Mouse (Mus musculus) kidney, adult 2 months (tissue): Measurements from ENCODE around the gene Ltbp1. TPM values are rescaled to one million over a fixed set of nuclear protein-coding genes. Genes with fewer than 3 reads are reported as not detected.

Experiments used
- DNase-seq: peaks from one replicate; pipeline ENCODE4 v3.0.0; 2021
- H3K27ac ChIP-seq: fragments of 200-500 bp; 2 replicates; pipeline ENCODE4 v1.5.1; 2012; ENCODE audit warnings: low read depth, low read length, control low read depth, inconsistent platforms; ENCODE audit not compliant: insufficient read depth
- H3K27me3 ChIP-seq: fragments of 200-500 bp; replicated peaks from 2 replicates; pipeline ENCODE4 v1.6.1; 2012; ENCODE audit warnings: mild to moderate bottlenecking, moderate library complexity, low read length, inconsistent platforms; ENCODE audit not compliant: control insufficient read depth, insufficient read depth
- H3K36me3 ChIP-seq: fragments of 200-500 bp; 2 replicates; pipeline ENCODE4 v1.6.1; 2012; ENCODE audit warnings: mild to moderate bottlenecking, moderate library complexity, low read length, inconsistent platforms; ENCODE audit not compliant: control insufficient read depth, insufficient read depth
- H3K4me1 ChIP-seq: fragments of 200-500 bp; 2 replicates; pipeline ENCODE4 v1.6.1; 2011; ENCODE audit warnings: low read length; ENCODE audit not compliant: control insufficient read depth, insufficient read depth
- H3K4me3 ChIP-seq: fragments of 200-500 bp; 2 replicates; pipeline ENCODE4 v1.5.1; 2011; ENCODE audit warnings: mild to moderate bottlenecking, low read depth, low read length, control low read depth; ENCODE audit not compliant: insufficient read depth
- CTCF ChIP-seq: fragments of 200-500 bp; conservative IDR thresholded peaks from 2 replicates; pipeline ENCODE4 v1.5.1; 2011; ENCODE audit warnings: low read depth, mild to moderate bottlenecking, control low read depth, low read length, moderate library complexity, mixed read lengths; ENCODE audit not compliant: insufficient read depth, insufficient read length
- POLR2A ChIP-seq: fragments of 200-500 bp; IDR thresholded peaks from one replicate; pipeline ENCODE4 v1.6.1; 2011; ENCODE audit warnings: low read depth, low read length, control low read depth
- WGBS: fragments of 180-500 bp; shearing (Covaris S2); methylation state at CpG from one replicate; pipeline ENCODE4 v1.1.7; 2018; 5-methylcytosine and 5-hydroxymethylcytosine counted together
- polyA plus RNA-seq: library from polyadenylated mRNA; depleted of rRNA; stranded (reverse); fragments of >200 nt; gene quantifications from 2 replicates; pipeline ENCODE4 v1.2.3, GENCODE M21; 2012

Gene Ltbp1
- polyA plus RNA-seq, 1 experiment = 10.2 TPM

- H3K4me3 ChIP-seq = no peak overlapping the region
- H3K27ac ChIP-seq = no peak overlapping the region
- no peak for TF ChIP-seq POLR2A
- no peak for TF ChIP-seq CTCF
- no peaks in the 10 kb centered on the region; the same call in 1 of the 2 replicates for H3K27me3 ChIP-seq
- H3K4me1 ChIP-seq = no peaks in the 10 kb centered on the region
- DNase-seq = no peak
- H3K36me3 ChIP-seq = no peaks in the 10 kb centered on the region
- 95% methylated on average over 6 of the region's 6 CpGs for WGBS
Observed at GRCm38 (mm10) chr17:75332289-75332688, 326.9 kb downstream of the Ltbp1 start.

GRCm38 (mm10) chr17:75333011-75333410 is 327.6 kb downstream of the Ltbp1 start:
- Histone ChIP-seq H3K4me3 (no peak overlapping the region), H3K27ac (no peak overlapping the region), H3K4me1 (no peaks in the 10 kb centered on the region), H3K27me3 (no peaks in the 10 kb centered on the region; the same call in 1 of the 2 replicates), H3K36me3 (no peaks in the 10 kb centered on the region)
- WGBS = 92% methylated on average over 9 of the region's 9 CpGs
- no peak for TF ChIP-seq POLR2A
- TF ChIP-seq CTCF = no peak
- no peak for DNase-seq

- no peak overlapping the region for H3K27ac ChIP-seq
- H3K36me3 ChIP-seq = no peaks in the 10 kb centered on the region
- WGBS = 78% methylated on average over 13 of the region's 13 CpGs
- H3K27me3 ChIP-seq = no peaks in the 10 kb centered on the region; the same call in 1 of the 2 replicates
- no peak for DNase-seq
- H3K4me1 ChIP-seq = no peaks in the 10 kb centered on the region
- H3K4me3 ChIP-seq = no peak overlapping the region
- TF ChIP-seq CTCF = no peak
Observed at GRCm38 (mm10) chr17:75333759-75334158, 328.4 kb downstream of the Ltbp1 start.

- no peak for DNase-seq
- TF ChIP-seq CTCF (no peak), POLR2A (no peak)
- 80% methylated on average over 9 of the region's 9 CpGs for WGBS
- Histone ChIP-seq H3K36me3 (no peaks in the 10 kb centered on the region), H3K27ac (no peak overlapping the region), H3K4me3 (no peak overlapping the region), H3K4me1 (no peaks in the 10 kb centered on the region), H3K27me3 (no peaks in the 10 kb centered on the region; the same call in 1 of the 2 replicates)
Observed at GRCm38 (mm10) chr17:75335649-75336048, 330.3 kb downstream of the Ltbp1 start.

GRCm38 (mm10) chr17:75341227-75341626 is 335.9 kb downstream of the Ltbp1 start:
- Histone ChIP-seq H3K4me3 (no peak overlapping the region), H3K36me3 (no peaks in the 10 kb centered on the region), H3K27ac (no peak overlapping the region), H3K4me1 (no peaks in the 10 kb centered on the region), H3K27me3 (no peaks in the 10 kb centered on the region)
- WGBS = 87% methylated on average over 4 of the region's 4 CpGs
- DNase-seq = no peak
- TF ChIP-seq CTCF (no peak), POLR2A (no peak)

GRCm38 (mm10) chr17:75345116-75345515 is 339.7 kb downstream of the Ltbp1 start:
- DNase-seq = no peak
- no peaks in the 10 kb centered on the region for H3K36me3 ChIP-seq
- H3K4me3 ChIP-seq = no peak overlapping the region
- H3K27ac ChIP-seq = no peak overlapping the region
- H3K27me3 ChIP-seq = no peaks in the 10 kb centered on the region
- TF ChIP-seq POLR2A (no peak), CTCF (no peak)
- 87% methylated on average over 3 of the region's 3 CpGs for WGBS
- no peaks in the 10 kb centered on the region for H3K4me1 ChIP-seq

- no peak overlapping the region for H3K27ac ChIP-seq
- TF ChIP-seq POLR2A (no peak), CTCF (peak; percentile 24; the same call in 1 of the 2 replicates)
- no peak overlapping the region for H3K4me3 ChIP-seq
- no peaks in the 10 kb centered on the region for H3K36me3 ChIP-seq
- H3K4me1 ChIP-seq = no peaks in the 10 kb centered on the region
- WGBS = 99% methylated on average over 4 of the region's 4 CpGs
- no peaks in the 10 kb centered on the region for H3K27me3 ChIP-seq
- DNase-seq = no peak
Observed at GRCm38 (mm10) chr17:75347414-75347813, 342.0 kb downstream of the Ltbp1 start.

GRCm38 (mm10) chr17:75349109-75349508 is 343.7 kb downstream of the Ltbp1 start:
- TF ChIP-seq POLR2A = no peak
- no peak for TF ChIP-seq CTCF
- no peak overlapping the region for H3K4me3 ChIP-seq
- no peaks in the 10 kb centered on the region for H3K4me1 ChIP-seq
- no peaks in the 10 kb centered on the region for H3K27me3 ChIP-seq
- no peaks in the 10 kb centered on the region for H3K36me3 ChIP-seq
- WGBS = 81% methylated on average over 8 of the region's 8 CpGs
- no peak overlapping the region for H3K27ac ChIP-seq
- peak; percentile 16 for DNase-seq
